Mouse (Mus musculus) olfactory bulb, adult 2 months (tissue): Measurements from ENCODE around the gene Tfb2m.

Experiments used
- CTCF ChIP-seq: fragments of 200-500 bp; IDR thresholded peaks from 2 replicates; pipeline ENCODE4 v1.5.1; 2012; ENCODE audit warnings: low read depth, mild to moderate bottlenecking, low read length, moderate library complexity; ENCODE audit not compliant: insufficient read depth
- POLR2A ChIP-seq: fragments of 200-500 bp; IDR thresholded peaks from 2 replicates; pipeline ENCODE4 v1.6.1; 2012; ENCODE audit warnings: mild to moderate bottlenecking, low read depth, low read length, moderate library complexity; ENCODE audit not compliant: insufficient read depth

DNA sequence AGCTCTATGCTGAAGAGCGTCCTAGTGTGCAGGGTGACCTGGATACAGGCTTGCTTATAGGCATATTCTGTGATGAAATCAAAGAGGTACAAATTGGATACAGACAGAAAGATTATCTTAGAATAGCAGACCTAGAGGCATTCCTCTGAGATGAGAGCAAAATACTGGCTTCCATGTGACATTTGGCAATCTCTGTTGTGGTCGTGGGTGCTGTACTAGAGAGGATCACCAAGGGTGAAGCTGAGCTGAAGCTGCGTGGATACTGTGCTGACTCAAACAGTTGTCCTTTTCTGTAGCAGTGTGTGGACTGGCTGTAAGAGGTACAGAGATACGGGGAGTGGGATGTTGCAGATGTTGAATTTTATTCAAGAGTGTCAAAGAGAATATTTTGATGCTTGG is 7.9 kb upstream of the Tfb2m start:
- TF ChIP-seq CTCF (no peak), POLR2A (no peak)
